Mouse (Mus musculus): Measurements from ENCODE around the gene Itsn2. TPM values are rescaled to one million over a fixed set of nuclear protein-coding genes. Genes with fewer than 3 reads are reported as not detected.

Itsn2 gene
- polyA plus RNA-seq, 1 experiment from 2014 or later = 36.0 TPM

Other genes starting within 250 kb of the Itsn2 start
- gene Ncoa1, start 115.5 kb upstream of the Itsn2 start, polyA plus RNA-seq (2015; fragmentation: Nextera tagmentation; extraction: Ambion mirVana) = 8.3 and 8.8 TPM in 2 replicates
- not detected in 2 replicates for gene Gm3625, start 289 bp downstream of the Itsn2 start, polyA plus RNA-seq (2015; fragmentation: Nextera tagmentation; extraction: Ambion mirVana)
- gene Fam228a, start 145.8 kb downstream of the Itsn2 start, polyA plus RNA-seq (2015; fragmentation: Nextera tagmentation; extraction: Ambion mirVana) = 0.28 and 0.44 TPM in 2 replicates
- gene Pfn4, start 176.4 kb downstream of the Itsn2 start, polyA plus RNA-seq (2015; fragmentation: Nextera tagmentation; extraction: Ambion mirVana) = 1.6 and 2.0 TPM in 2 replicates
- gene Fam228b, start 176.6 kb downstream of the Itsn2 start, polyA plus RNA-seq (2015; fragmentation: Nextera tagmentation; extraction: Ambion mirVana) = 3.1 and 3.5 TPM in 2 replicates
- gene Sf3b6, start 224.9 kb downstream of the Itsn2 start, polyA plus RNA-seq (2015; fragmentation: Nextera tagmentation; extraction: Ambion mirVana) = 207 and 267 TPM in 2 replicates
- gene Fkbp1b, start 249.0 kb downstream of the Itsn2 start, polyA plus RNA-seq (2015; fragmentation: Nextera tagmentation; extraction: Ambion mirVana) = 12.0 and 12.5 TPM in 2 replicates

Measured in stomach, embryonic 15.5 days (tissue).